ENCODE assay signal across 8 mouse cellular contexts in genomic region chr4:33923151-33923760, GRCm38 (mm10). TPM values are rescaled to one million over a fixed set of nuclear protein-coding genes. Genes with fewer than 3 reads are reported as not detected.
A peak's percentile ranks its signal among the peaks of the same experiment; 100 is the strongest.
DNase-seq lines count a peak whose midpoint lies in the region; ATAC-seq lines count a peak whose summit lies in the region.

No protein-coding gene starts in this region.

- H3K36me3 ChIP-seq in megakaryocyte, embryonic 14.5 days (replicated peaks; ENCODE audit: low read length), result no peaks in the 10 kb centered on the region
- H3K36me3 ChIP-seq in midbrain, embryonic 11.5 days (ENCODE audit: control insufficient read depth, insufficient read depth, low read length), result no peaks in the 10 kb centered on the region

- peak overlapping the region; percentile 93 for H3K4me3 ChIP-seq in megakaryocyte, embryonic 14.5 days (replicated peaks)
- peak overlapping the region; percentile 64 for H3K4me3 ChIP-seq in midbrain, embryonic 11.5 days (ENCODE audit: low read depth, low read length)

- WGBS in midbrain, embryonic 11.5 days, result 2% methylated on average over 19 of the region's 19 CpGs

- H3K9me3 ChIP-seq in megakaryocyte, embryonic 14.5 days, result no peaks in the 10 kb centered on the region
- H3K9me3 ChIP-seq in midbrain, embryonic 11.5 days (ENCODE audit: control insufficient read depth, low read length), result no peaks in the 10 kb centered on the region

- peak; percentile 14 for ATAC-seq in cerebellum, adult (ENCODE audit: insufficient number of reproducible peaks, low FRiP score, low TSS enrichment)
- no peak for ATAC-seq in megakaryocyte, adult 5-6 weeks (ENCODE audit: poor library complexity, severe bottlenecking)
- no peak for ATAC-seq in midbrain, embryonic 11.5 days (ENCODE audit: low FRiP score)

- no peak for DNase-seq in cerebellum, postnatal 4 days (ENCODE audit: low spot score in 2 of 2)
- peak; percentile 57 to 60 for DNase-seq in frontal cortex, postnatal 36 days (ENCODE audit: low spot score in 2 of 2)
- peak; percentile 97 for DNase-seq in midbrain, embryonic 11.5 days (ENCODE audit: low spot score, missing footprints)
- no peak for DNase-seq in spleen, postnatal 36 days (ENCODE audit: low spot score in 2 of 2)
- no peak for DNase-seq in spleen, adult 18-20 months

- peak overlapping the region; percentile 90 for H3K4me2 ChIP-seq in midbrain, embryonic 11.5 days

- peak overlapping the region; percentile 81; the same call in 1 of the 2 replicates for H3K9ac ChIP-seq in midbrain, embryonic 11.5 days (ENCODE audit: low read length)

- H3K27ac ChIP-seq in midbrain, embryonic 11.5 days (ENCODE audit: low read depth, low read length), result no peak overlapping the region

- peaks cover 50% of the 10 kb centered on the region for H3K27me3 ChIP-seq in megakaryocyte, embryonic 14.5 days (replicated peaks)
- peaks cover 24% of the 10 kb centered on the region for H3K27me3 ChIP-seq in midbrain, embryonic 11.5 days (ENCODE audit: control insufficient read depth, insufficient read depth, low read length)

- H3K4me1 ChIP-seq in megakaryocyte, embryonic 14.5 days, result peaks cover 26% of the 10 kb centered on the region
- no peaks in the 10 kb centered on the region; the same call in 1 of the 2 replicates for H3K4me1 ChIP-seq in midbrain, embryonic 11.5 days (ENCODE audit: control insufficient read depth, insufficient read depth, low read length)

RNA-seq across cellular contexts. Expression of gene Cnr1, which starts 1.1 kb away (rescaled TPM):
- polyA plus RNA-seq in megakaryocyte, embryonic 14.5 days (2012; ENCODE audit: insufficient read depth, low replicate concordance), result 0.03 TPM in 1 of 2 replicates, not detected in the other
- not detected in 2 replicates for total RNA-seq in megakaryocyte, adult 5-6 weeks (2015)
- not detected in 2 replicates for total RNA-seq in megakaryocyte, adult 5-6 weeks (2017)
- polyA plus RNA-seq in midbrain, embryonic 11.5 days (2014; fragmentation: Nextera tagmentation; extraction: Ambion mirVana), result 15.9 and 17.5 TPM in 2 replicates

Comparison
In these comparisons a context has a peak if more than half of its experiments do, and no peak if none do; other contexts are left out.
1. DNase-seq: peak in frontal cortex, postnatal 36 days (2 of 2) and midbrain, embryonic 11.5 days (single experiment); none in cerebellum, postnatal 4 days (0 of 2), spleen, postnatal 36 days (0 of 2) and spleen, adult 18-20 months (0 of 2).
2. RNA of gene Cnr1, which starts 1.1 kb away (polyA plus RNA-seq): 15.9 to 17.5 TPM in midbrain, embryonic 11.5 days; 0.03 TPM in megakaryocyte, embryonic 14.5 days; every median in the first group is over 10 times any median in the second.